ENCODE assay signal across 8 mouse cellular contexts in the genomic region with DNA sequence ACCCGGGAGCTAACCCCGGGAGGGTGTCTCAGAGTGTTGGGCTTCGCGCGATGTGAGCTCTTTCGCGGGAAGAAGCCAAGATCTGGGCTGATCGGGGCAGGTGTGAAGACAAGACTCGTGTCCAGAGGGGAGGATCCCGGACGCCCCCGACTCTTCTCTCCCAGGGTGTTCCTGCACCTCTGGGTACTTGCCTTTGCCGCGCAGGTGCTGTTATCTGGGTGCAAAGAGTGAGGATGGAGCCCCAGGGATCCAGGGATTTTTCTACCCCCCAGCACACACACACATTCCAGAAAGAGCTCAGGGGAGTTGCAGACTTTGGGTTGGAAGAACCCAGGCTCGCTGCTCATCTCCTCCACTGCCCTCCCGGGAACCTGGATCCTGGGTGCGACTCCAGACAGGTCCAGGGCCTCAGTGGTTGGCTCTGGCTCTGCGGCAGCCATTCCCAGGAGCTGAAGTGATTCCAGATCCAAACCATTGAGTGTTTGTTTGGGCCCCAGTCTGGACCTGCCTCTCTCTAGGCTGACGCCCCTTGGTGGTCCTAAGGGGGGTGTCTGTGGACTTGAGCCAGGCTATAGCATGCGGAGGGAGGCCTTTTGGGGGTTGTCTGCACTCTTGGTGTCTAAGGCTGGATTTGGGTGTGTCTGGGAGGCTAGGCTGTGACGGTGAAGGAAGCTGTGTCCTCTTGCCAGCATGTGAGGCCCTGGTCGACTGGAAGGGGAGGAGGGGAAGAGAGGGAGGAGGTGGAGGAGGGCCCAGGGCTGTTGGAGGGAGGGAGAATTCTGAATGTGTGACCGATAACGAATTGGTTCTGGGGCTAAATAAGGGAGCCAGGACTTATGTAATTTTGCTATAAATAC. TPM values are rescaled to one million over a fixed set of nuclear protein-coding genes. Genes with fewer than 3 reads are reported as not detected.
DNase-seq lines count a peak whose midpoint lies in the region; ATAC-seq and TF ChIP-seq lines count a peak whose summit lies in the region.

No protein-coding gene starts in this region.

- no peak for TF ChIP-seq EP300 in stomach, postnatal 0 days (optimal IDR thresholded peaks at IDR 0.05)

- peak overlapping the region; percentile 88 for H3K9ac ChIP-seq in embryonic facial prominence, embryonic 14.5 days (ENCODE audit: low read depth, low read length)
- H3K9ac ChIP-seq in kidney, embryonic 16.5 days (replicated peaks; ENCODE audit: low read length), result peak overlapping the region; percentile 85
- H3K9ac ChIP-seq in midbrain, postnatal 0 days (replicated peaks; ENCODE audit: low read length, poor library complexity, severe bottlenecking), result peak overlapping the region; percentile 91
- H3K9ac ChIP-seq in stomach, postnatal 0 days (ENCODE audit: low read length), result peak overlapping the region; percentile 86

- H3K27ac ChIP-seq in embryonic facial prominence, embryonic 14.5 days (replicated peaks; ENCODE audit: low read depth, low read length), result peak overlapping the region; percentile 91
- H3K27ac ChIP-seq in kidney, embryonic 16.5 days (ENCODE audit: low read length), result peak overlapping the region; percentile 34
- H3K27ac ChIP-seq in midbrain, postnatal 0 days (ENCODE audit: low read depth, low read length), result peak overlapping the region; percentile 75
- H3K27ac ChIP-seq in stomach, postnatal 0 days (replicated peaks), result peak overlapping the region; percentile 89

- no peaks in the 10 kb centered on the region for H3K9me3 ChIP-seq in embryonic facial prominence, embryonic 14.5 days (ENCODE audit: control insufficient read depth, low read length)
- H3K9me3 ChIP-seq in kidney, embryonic 16.5 days (ENCODE audit: low read length), result no peaks in the 10 kb centered on the region
- no peaks in the 10 kb centered on the region for H3K9me3 ChIP-seq in midbrain, postnatal 0 days (ENCODE audit: low read length)
- H3K9me3 ChIP-seq in stomach, postnatal 0 days (ENCODE audit: control insufficient read depth, low read length), result no peaks in the 10 kb centered on the region

- peak; percentile 49 for ATAC-seq in embryonic facial prominence, embryonic 14.5 days (ENCODE audit: low read depth)
- peak; percentile 43 for ATAC-seq in kidney, embryonic 16.5 days (ENCODE audit: low FRiP score, low TSS enrichment)
- peak; percentile 27; the same call in 1 of the 2 replicates for ATAC-seq in midbrain, postnatal 0 days (ENCODE audit: low FRiP score)
- peak; percentile 69 for ATAC-seq in stomach, postnatal 0 days (ENCODE audit: low FRiP score, low TSS enrichment)

- no peaks in the 10 kb centered on the region for H3K27me3 ChIP-seq in embryonic facial prominence, embryonic 14.5 days (replicated peaks; ENCODE audit: control insufficient read depth, insufficient read depth, low read length)
- no peaks in the 10 kb centered on the region for H3K27me3 ChIP-seq in kidney, embryonic 16.5 days (ENCODE audit: insufficient read depth, low read length)
- H3K27me3 ChIP-seq in midbrain, postnatal 0 days (ENCODE audit: insufficient read depth, low read length), result no peaks in the 10 kb centered on the region
- no peaks in the 10 kb centered on the region for H3K27me3 ChIP-seq in stomach, postnatal 0 days (ENCODE audit: control insufficient read depth, insufficient read depth, low read length)

- peak; percentile 53 to 56 for DNase-seq in urinary bladder, adult 18-20 months (ENCODE audit: low spot score in 2 of 2)
- DNase-seq in urinary bladder, postnatal 10 days (ENCODE audit: low spot score), result no peak
- peak; percentile 84 for DNase-seq in embryonic facial prominence, embryonic 14.5 days (ENCODE audit: low spot score)
- peak; percentile 84 to 85 for DNase-seq in heart, adult 9 months (ENCODE audit: low spot score in 2 of 2)
- DNase-seq in liver, result peak; percentile 88
- DNase-seq in midbrain, postnatal 0 days (ENCODE audit: low spot score), result no peak
- peak; percentile 56 for DNase-seq in stomach, postnatal 0 days (ENCODE audit: low spot score)

- H3K4me3 ChIP-seq in embryonic facial prominence, embryonic 14.5 days (ENCODE audit: low read depth, low read length), result peak overlapping the region; percentile 76
- H3K4me3 ChIP-seq in kidney, embryonic 16.5 days (ENCODE audit: low read length), result peak overlapping the region; percentile 75
- peak overlapping the region; percentile 83 for H3K4me3 ChIP-seq in midbrain, postnatal 0 days (ENCODE audit: low read depth, low read length)
- peak overlapping the region; percentile 78 for H3K4me3 ChIP-seq in stomach, postnatal 0 days (ENCODE audit: low read depth, low read length)

- peak overlapping the region; percentile 88 for H3K4me2 ChIP-seq in embryonic facial prominence, embryonic 14.5 days (ENCODE audit: low read depth, low read length)
- peak overlapping the region; percentile 67 for H3K4me2 ChIP-seq in kidney, embryonic 16.5 days (replicated peaks; ENCODE audit: low read depth, low read length)
- peak overlapping the region; percentile 86 for H3K4me2 ChIP-seq in midbrain, postnatal 0 days (ENCODE audit: low read depth, low read length, poor library complexity, severe bottlenecking)
- peak overlapping the region; percentile 87 for H3K4me2 ChIP-seq in stomach, postnatal 0 days (replicated peaks; ENCODE audit: low read depth)

- WGBS in embryonic facial prominence, embryonic 14.5 days, result 1% methylated on average over 19 of the region's 24 CpGs
- 2% methylated on average over 24 of the region's 24 CpGs for WGBS in kidney, embryonic 16.5 days
- under 1% methylated on average over 24 of the region's 24 CpGs for WGBS in midbrain, postnatal 0 days
- under 1% methylated on average over 24 of the region's 24 CpGs for WGBS in stomach, postnatal 0 days

- peak; percentile 13; the same call in 1 of the 2 replicates for TF ChIP-seq CTCF in midbrain, postnatal 0 days (IDR thresholded peaks at IDR 0.05)
- no peak for TF ChIP-seq CTCF in stomach, postnatal 0 days (IDR thresholded peaks at IDR 0.05; ENCODE audit: low read depth)

- H3K36me3 ChIP-seq in embryonic facial prominence, embryonic 14.5 days (ENCODE audit: control insufficient read depth, insufficient read depth, low read length), result no peaks in the 10 kb centered on the region
- no peaks in the 10 kb centered on the region for H3K36me3 ChIP-seq in kidney, embryonic 16.5 days (ENCODE audit: insufficient read depth, low read length)
- H3K36me3 ChIP-seq in midbrain, postnatal 0 days (ENCODE audit: insufficient read depth, low read length), result no peaks in the 10 kb centered on the region
- no peaks in the 10 kb centered on the region for H3K36me3 ChIP-seq in stomach, postnatal 0 days (ENCODE audit: control insufficient read depth, insufficient read depth, low read length)

- peaks cover 24% of the 10 kb centered on the region for H3K4me1 ChIP-seq in embryonic facial prominence, embryonic 14.5 days (ENCODE audit: control insufficient read depth, insufficient read depth, low read length)
- peaks cover 25% of the 10 kb centered on the region for H3K4me1 ChIP-seq in kidney, embryonic 16.5 days (ENCODE audit: insufficient read depth, low read length)
- peaks cover 4% of the 10 kb centered on the region; the same call in 1 of the 2 replicates for H3K4me1 ChIP-seq in midbrain, postnatal 0 days (ENCODE audit: insufficient read depth, low read length)
- H3K4me1 ChIP-seq in stomach, postnatal 0 days (replicated peaks; ENCODE audit: control insufficient read depth, insufficient read depth), result no peaks in the 10 kb centered on the region; the same call in 1 of the 2 replicates

RNA-seq across cellular contexts. Expression of a gene that starts 1.3 kb away (rescaled TPM):
- 42.2 and 46.6 TPM in 2 replicates for polyA plus RNA-seq in embryonic facial prominence, embryonic 14.5 days (2014; fragmentation: Nextera tagmentation; extraction: Ambion mirVana)
- 25.7 and 25.9 TPM in 2 replicates for polyA plus RNA-seq in kidney, embryonic 16.5 days (2015; fragmentation: Nextera tagmentation; extraction: Ambion mirVana)
- 44.8 and 54.6 TPM in 2 replicates for total RNA-seq in midbrain, postnatal 0 days (2014; rRNA removed)
- polyA plus RNA-seq in midbrain, postnatal 0 days (2015; fragmentation: Nextera tagmentation; extraction: Ambion mirVana), result 18.7 and 19.7 TPM in 2 replicates
- polyA plus RNA-seq in stomach, postnatal 0 days (2015; fragmentation: Nextera tagmentation; extraction: Ambion mirVana), result 21.2 and 21.5 TPM in 2 replicates

RNA-seq across cellular contexts. Expression of a gene that starts 40.3 kb away (rescaled TPM):
- polyA plus RNA-seq in embryonic facial prominence, embryonic 14.5 days (2014; fragmentation: Nextera tagmentation; extraction: Ambion mirVana), result 1.00 and 1.0 TPM in 2 replicates
- polyA plus RNA-seq in kidney, embryonic 16.5 days (2015; fragmentation: Nextera tagmentation; extraction: Ambion mirVana), result 0.17 and 0.23 TPM in 2 replicates
- total RNA-seq in midbrain, postnatal 0 days (2014; rRNA removed), result 6.6 and 7.3 TPM in 2 replicates
- 3.5 and 4.0 TPM in 2 replicates for polyA plus RNA-seq in midbrain, postnatal 0 days (2015; fragmentation: Nextera tagmentation; extraction: Ambion mirVana)
- polyA plus RNA-seq in stomach, postnatal 0 days (2015; fragmentation: Nextera tagmentation; extraction: Ambion mirVana), result 0.91 and 1.1 TPM in 2 replicates

RNA-seq across cellular contexts. Expression of a gene that starts 40.4 kb away (rescaled TPM):
- not detected in 2 replicates for polyA plus RNA-seq in embryonic facial prominence, embryonic 14.5 days (2014; fragmentation: Nextera tagmentation; extraction: Ambion mirVana)
- polyA plus RNA-seq in kidney, embryonic 16.5 days (2015; fragmentation: Nextera tagmentation; extraction: Ambion mirVana), result not detected in 2 replicates
- total RNA-seq in midbrain, postnatal 0 days (2014; rRNA removed), result not detected in 2 replicates
- 0.33 and 0.43 TPM in 2 replicates for polyA plus RNA-seq in midbrain, postnatal 0 days (2015; fragmentation: Nextera tagmentation; extraction: Ambion mirVana)
- 0.11 TPM in 1 of 2 replicates, not detected in the other for polyA plus RNA-seq in stomach, postnatal 0 days (2015; fragmentation: Nextera tagmentation; extraction: Ambion mirVana)

RNA-seq across cellular contexts. Expression of a gene that starts 46.8 kb away (rescaled TPM):
- polyA plus RNA-seq in embryonic facial prominence, embryonic 14.5 days (2014; fragmentation: Nextera tagmentation; extraction: Ambion mirVana), result 75.4 and 77.0 TPM in 2 replicates
- 62.8 and 72.5 TPM in 2 replicates for polyA plus RNA-seq in kidney, embryonic 16.5 days (2015; fragmentation: Nextera tagmentation; extraction: Ambion mirVana)
- total RNA-seq in midbrain, postnatal 0 days (2014; rRNA removed), result 114 and 117 TPM in 2 replicates
- 335 and 386 TPM in 2 replicates for polyA plus RNA-seq in midbrain, postnatal 0 days (2015; fragmentation: Nextera tagmentation; extraction: Ambion mirVana)
- polyA plus RNA-seq in stomach, postnatal 0 days (2015; fragmentation: Nextera tagmentation; extraction: Ambion mirVana), result 22.1 and 25.3 TPM in 2 replicates

RNA-seq across cellular contexts. Expression of a gene that starts 50.1 kb away (rescaled TPM):
- polyA plus RNA-seq in embryonic facial prominence, embryonic 14.5 days (2014; fragmentation: Nextera tagmentation; extraction: Ambion mirVana), result not detected in 2 replicates
- polyA plus RNA-seq in kidney, embryonic 16.5 days (2015; fragmentation: Nextera tagmentation; extraction: Ambion mirVana), result not detected in 2 replicates
- total RNA-seq in midbrain, postnatal 0 days (2014; rRNA removed), result not detected in 2 replicates
- polyA plus RNA-seq in midbrain, postnatal 0 days (2015; fragmentation: Nextera tagmentation; extraction: Ambion mirVana), result not detected in 2 replicates
- not detected in 2 replicates for polyA plus RNA-seq in stomach, postnatal 0 days (2015; fragmentation: Nextera tagmentation; extraction: Ambion mirVana)

Comparison
In these comparisons a context has a peak if more than half of its experiments do, and no peak if none do; other contexts are left out.
1. DNase-seq: peak in urinary bladder, adult 18-20 months (2 of 2), embryonic facial prominence, embryonic 14.5 days (single experiment), heart, adult 9 months (2 of 2), liver (single experiment) and stomach, postnatal 0 days (single experiment); none in urinary bladder, postnatal 10 days (single experiment) and midbrain, postnatal 0 days (single experiment).
2. H3K27ac ChIP-seq: peak in every context shown above with its lines; median percentile 91 in embryonic facial prominence, embryonic 14.5 days; 89 in stomach, postnatal 0 days; 75 in midbrain, postnatal 0 days; 34 in kidney, embryonic 16.5 days.
3. Peak in every context shown above with its lines, with median percentiles within 50 percentile points of each other: ATAC-seq, H3K4me2 ChIP-seq, H3K4me3 ChIP-seq and H3K9ac ChIP-seq.